Mouse (Mus musculus) erythroblast, adult 5-6 weeks (primary cell): ENCODE results near the gene Vps8. TPM values are rescaled to one million over a fixed set of nuclear protein-coding genes. Genes with fewer than 3 reads are reported as not detected.

Experiments used
- ATAC-seq: replicated peaks from 2 replicates; pipeline ENCODE4 v1.8.0; 2016; ENCODE audit warnings: moderate number of reproducible peaks, mild to moderate bottlenecking, moderate TSS enrichment, inconsistent platforms; ENCODE audit not compliant: poor library complexity, low FRiP score, severe bottlenecking
- total RNA-seq, 2 experiments: library from RNA; stranded (forward) in 1 of 2; stranded (reverse) in 1 of 2; fragments of 150-400 nt in 1 of 2; fragments of 200-764, 138-1000 nt in 1 of 2; gene quantifications; 2 replicates each; pipeline versions ENCODE4 v1.2.3 to v1.2.4; 2015 to 2017; ENCODE audit warnings: low replicate concordance in 2 of 2

Vps8 gene
- total RNA-seq, 2 experiments from 2014 or later, result 9.4 to 12.6 TPM

- ATAC-seq, result no peak
Measured at GRCm38 (mm10) chr16:21402068-21402467, 20.9 kb upstream of the Vps8 start.

GRCm38 (mm10) chr16:21403402-21403801 lies 19.5 kb upstream of the Vps8 start:
- ATAC-seq, result no peak

- ATAC-seq, result no peak
Measured at GRCm38 (mm10) chr16:21404631-21405030, 18.3 kb upstream of the Vps8 start.

DNA sequence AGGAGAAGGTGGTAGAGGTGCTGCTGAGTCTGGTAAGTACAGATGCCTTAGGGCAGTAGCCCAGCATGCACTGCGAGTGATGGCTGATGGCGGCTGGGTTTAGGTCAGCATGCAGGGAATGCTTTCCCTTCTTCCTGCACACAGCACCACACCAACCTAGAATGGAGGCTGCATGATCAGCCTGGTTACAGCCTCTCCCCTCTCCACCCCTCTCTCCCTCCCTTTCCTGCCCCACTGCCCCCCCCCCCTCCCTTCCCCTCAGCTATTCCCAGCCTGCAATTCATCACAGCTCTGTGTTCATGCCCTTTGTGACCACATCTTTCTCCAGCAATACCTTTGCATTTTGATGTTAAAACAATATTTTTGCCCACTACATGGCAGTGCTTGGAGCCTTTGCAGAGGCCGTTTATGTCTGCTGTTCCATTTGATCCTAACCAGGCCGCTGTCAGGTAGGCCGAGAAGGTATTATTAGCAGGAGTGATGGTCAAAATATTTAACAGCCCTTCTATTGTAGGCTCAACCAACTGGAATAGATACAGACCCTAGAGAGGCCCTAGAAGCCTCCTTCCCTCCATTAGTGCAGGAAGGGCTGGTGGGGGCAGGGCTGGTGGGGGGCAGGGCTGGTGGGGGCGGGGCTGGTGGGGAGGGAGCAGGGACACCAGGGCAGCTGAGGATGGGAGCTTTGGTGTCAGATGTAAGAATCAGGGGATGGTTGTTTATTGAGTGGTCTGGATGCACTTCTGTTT lies 17.5 kb upstream of the Vps8 start:
- no peak for ATAC-seq

DNA sequence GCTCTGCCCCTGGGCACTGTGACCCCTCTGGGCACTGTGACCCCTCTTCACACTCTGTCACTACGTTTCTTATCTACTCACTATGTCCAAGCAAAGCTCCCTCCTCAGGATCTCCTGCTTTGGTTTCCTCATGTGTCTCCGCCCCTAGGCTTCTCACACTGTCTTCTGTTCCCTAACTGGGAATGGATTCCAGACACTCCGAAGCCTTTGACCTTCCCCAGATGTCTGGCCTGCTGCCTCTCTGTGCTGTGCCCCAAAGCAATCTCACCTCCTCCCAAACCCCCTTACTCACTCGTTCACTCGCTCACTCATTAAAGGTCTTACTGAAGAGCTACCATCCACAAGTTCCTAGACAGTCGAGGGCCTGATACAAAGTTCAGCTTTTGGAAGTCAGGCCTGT lies 16.8 kb upstream of the Vps8 start:
- ATAC-seq, result no peak

- no peak for ATAC-seq
Measured at GRCm38 (mm10) chr16:21411779-21412178, 11.1 kb upstream of the Vps8 start.

GRCm38 (mm10) chr16:21412593-21413047 lies 10.3 kb upstream of the Vps8 start:
- peak; percentile 96 for ATAC-seq

GRCm38 (mm10) chr16:21413819-21414218 lies 9.1 kb upstream of the Vps8 start:
- ATAC-seq, result no peak

DNA sequence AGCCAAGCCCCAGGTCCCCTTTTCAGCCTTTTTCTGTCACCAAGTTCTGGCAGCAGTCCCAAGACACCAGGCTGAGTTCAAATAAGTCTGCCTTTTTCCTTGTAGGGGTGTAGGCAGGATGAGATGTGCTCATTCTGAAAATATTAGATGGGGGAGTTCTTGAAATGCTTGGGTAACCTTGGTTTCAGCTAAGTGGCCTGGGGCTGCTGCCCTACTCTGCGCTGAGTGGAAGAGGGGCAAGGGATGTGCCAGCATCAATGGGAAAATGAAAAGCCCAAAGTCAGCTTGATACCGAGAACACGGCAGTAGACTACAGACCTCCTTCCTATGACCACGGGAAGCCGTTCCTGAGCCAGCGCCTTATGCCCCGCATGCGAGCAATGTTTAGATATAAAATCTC lies 7.8 kb upstream of the Vps8 start:
- no peak for ATAC-seq

GRCm38 (mm10) chr16:21418012-21418411 lies 4.9 kb upstream of the Vps8 start:
- ATAC-seq, result no peak

- peak; percentile 22 for ATAC-seq
Measured at GRCm38 (mm10) chr16:21423546-21423910, 610 bp downstream of the Vps8 start.

GRCm38 (mm10) chr16:21428131-21428530 lies 5.2 kb downstream of the Vps8 start:
- no peak for ATAC-seq

DNA sequence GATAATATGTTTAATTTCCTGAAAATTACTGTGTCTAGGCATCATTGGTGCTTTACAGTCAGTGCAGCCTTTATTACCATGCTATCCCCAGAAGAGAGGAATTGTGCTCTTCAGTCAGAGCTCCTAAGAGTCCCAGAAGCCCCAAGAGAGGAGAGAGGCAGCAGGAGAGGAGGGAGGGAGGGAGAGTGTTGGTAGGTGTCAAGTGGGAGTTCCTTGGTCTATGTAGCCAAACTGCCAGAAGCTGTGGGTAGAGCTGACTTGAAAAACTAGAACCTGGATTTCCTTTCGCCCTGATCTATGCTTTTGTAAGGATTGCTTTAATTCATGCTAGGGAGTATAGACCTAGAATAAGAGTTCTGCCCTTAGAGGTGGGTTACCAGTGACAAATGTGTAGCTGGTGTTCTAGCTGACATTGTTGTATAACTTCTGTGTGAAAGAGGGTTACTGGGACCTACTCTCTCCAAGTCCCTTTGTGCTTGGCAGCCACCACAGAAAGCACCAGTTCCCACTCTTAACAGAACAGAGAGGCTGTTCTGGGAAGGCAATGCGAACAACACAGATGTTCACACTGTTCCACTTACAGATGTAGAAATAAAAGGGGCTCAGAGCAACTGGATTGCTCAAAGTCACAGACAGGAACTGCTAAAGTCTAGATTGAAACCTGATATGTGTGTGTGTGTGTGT lies 7.6 kb downstream of the Vps8 start:
- no peak for ATAC-seq

DNA sequence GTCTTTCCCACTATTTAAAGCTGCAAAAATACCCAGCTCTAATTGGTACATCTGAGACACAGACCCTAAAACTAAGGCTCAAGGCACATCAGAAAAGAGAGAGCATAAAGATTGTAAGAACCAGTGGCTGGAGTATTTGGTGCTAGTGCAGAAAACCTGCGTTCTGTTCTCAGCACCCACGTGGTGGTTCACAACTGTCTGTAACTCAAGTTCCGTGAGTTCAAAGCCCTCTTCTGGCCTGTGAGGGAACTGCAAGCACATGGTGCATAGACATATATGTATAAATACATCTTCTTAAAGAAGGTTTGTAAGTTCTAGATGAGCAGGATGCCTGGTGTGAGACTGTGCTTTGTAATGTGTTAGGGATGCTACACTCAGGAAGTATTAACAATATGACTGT lies 8.7 kb downstream of the Vps8 start:
- ATAC-seq, result no peak

GRCm38 (mm10) chr16:21433543-21433942 lies 10.6 kb downstream of the Vps8 start:
- no peak for ATAC-seq

DNA sequence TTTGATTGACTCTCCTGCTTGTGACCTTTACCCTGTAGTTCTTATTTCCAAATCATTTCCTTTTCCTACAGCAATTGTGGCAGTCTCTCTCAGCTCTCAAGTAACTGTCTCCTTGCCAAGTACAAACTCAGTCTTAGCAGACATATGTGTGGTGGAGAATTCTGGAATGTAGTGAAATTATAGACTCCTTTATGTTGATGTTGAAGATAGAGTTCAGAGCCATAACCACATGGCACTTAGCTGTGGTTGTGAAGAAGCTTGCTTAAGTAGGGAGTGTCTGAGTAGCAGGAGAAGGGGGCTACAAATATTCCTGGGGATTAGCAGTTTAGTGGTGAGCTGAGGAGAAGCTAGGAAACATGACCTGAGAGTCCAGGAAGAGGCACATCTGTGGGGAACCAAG lies 18.1 kb downstream of the Vps8 start:
- ATAC-seq, result no peak

GRCm38 (mm10) chr16:21445026-21445625 lies 22.2 kb downstream of the Vps8 start:
- no peak for ATAC-seq

- no peak for ATAC-seq
Measured at GRCm38 (mm10) chr16:21447447-21447846, 24.5 kb downstream of the Vps8 start.

- no peak for ATAC-seq
Measured at GRCm38 (mm10) chr16:21448464-21448863, 25.5 kb downstream of the Vps8 start.

- ATAC-seq, result no peak
Measured at GRCm38 (mm10) chr16:21449890-21450289, 27.0 kb downstream of the Vps8 start.

- ATAC-seq, result no peak
Measured at GRCm38 (mm10) chr16:21452569-21452968, 29.7 kb downstream of the Vps8 start.
